Mouse (Mus musculus) heart, adult 2 months (tissue): ENCODE results near the gene Paxbp1.

Experiments used
- CTCF ChIP-seq: fragments of 200-600 bp; IDR thresholded peaks from 2 replicates; pipeline ENCODE4 v1.8.1; 2022; ENCODE audit warnings: antibody characterized with exemption, mild to moderate bottlenecking, moderate library complexity
- POLR2A ChIP-seq: fragments of 200-500 bp; IDR thresholded peaks from 2 replicates; pipeline ENCODE4 v1.6.1; 2011; ENCODE audit warnings: mild to moderate bottlenecking, low read depth, low read length, control low read depth; ENCODE audit not compliant: insufficient read depth

DNA sequence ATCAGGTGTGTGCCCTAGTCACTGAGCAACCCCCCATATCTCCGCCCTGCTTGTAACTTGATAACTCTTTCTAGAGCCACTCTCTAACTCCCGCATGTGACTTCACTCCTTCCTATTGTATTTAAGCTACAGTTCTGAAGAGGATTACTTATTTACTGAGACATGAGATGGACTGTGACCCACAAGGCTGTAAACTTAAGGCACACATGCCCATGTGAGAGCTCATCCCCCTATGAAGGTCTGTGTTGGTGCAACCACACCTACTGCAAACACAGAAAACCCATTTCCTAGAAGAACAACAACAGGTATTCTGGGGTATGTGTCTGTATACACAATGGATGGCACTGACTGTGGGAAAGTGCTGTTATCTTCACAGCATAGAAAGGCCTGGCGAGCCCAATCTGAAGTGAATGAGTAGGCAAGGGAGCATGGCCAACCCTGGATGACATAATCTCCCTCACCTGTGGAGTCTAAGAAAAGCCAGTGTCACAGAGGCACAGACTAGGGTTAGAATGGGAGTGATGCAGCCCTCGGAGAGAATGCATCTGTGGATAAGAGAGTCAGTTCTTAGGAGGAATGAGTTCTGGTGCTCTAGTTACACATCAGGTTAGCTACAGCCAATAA lies 39.3 kb downstream of the Paxbp1 start:
- TF ChIP-seq CTCF: no peak
- no peak for TF ChIP-seq POLR2A
